Mouse (Mus musculus) thymus, adult 2 months (tissue): ENCODE measurements around the gene Psmb4. TPM values are rescaled to one million over a fixed set of nuclear protein-coding genes. Genes with fewer than 3 reads are reported as not detected.
A peak's percentile ranks its signal among the peaks of the same experiment; 100 is the strongest.

Source experiments
- DNase-seq: peaks from one replicate; pipeline ENCODE4 v3.0.0; 2021
- H3K27ac ChIP-seq: fragments of 200-500 bp; 2 replicates; pipeline ENCODE4 v1.5.1; 2012; ENCODE audit warnings: low read length, control low read depth; ENCODE audit not compliant: control insufficient read depth, insufficient read depth
- H3K27me3 ChIP-seq: fragments of 200-500 bp; 2 replicates; pipeline ENCODE4 v1.6.1; 2012; ENCODE audit warnings: mild to moderate bottlenecking, low read length, moderate library complexity, mixed read lengths; ENCODE audit not compliant: control insufficient read depth, insufficient read depth
- H3K36me3 ChIP-seq: fragments of 200-500 bp; 2 replicates; pipeline ENCODE4 v1.6.1; 2012; ENCODE audit warnings: mild to moderate bottlenecking, low read length, moderate library complexity; ENCODE audit not compliant: control insufficient read depth, insufficient read depth
- H3K4me1 ChIP-seq: fragments of 200-500 bp; replicated peaks from 2 replicates; pipeline ENCODE4 v1.6.1; 2012; ENCODE audit warnings: low read length; ENCODE audit not compliant: control insufficient read depth, insufficient read depth
- H3K4me3 ChIP-seq: fragments of 200-500 bp; 2 replicates; pipeline ENCODE4 v1.5.1; 2012; ENCODE audit warnings: mild to moderate bottlenecking, low read length, control low read depth, moderate library complexity; ENCODE audit not compliant: control insufficient read depth, insufficient read depth
- CTCF ChIP-seq: fragments of 200-500 bp; IDR thresholded peaks from 2 replicates; pipeline ENCODE4 v1.5.1; 2012; ENCODE audit warnings: mild to moderate bottlenecking, control low read depth, low read length, moderate library complexity, borderline replicate concordance; ENCODE audit not compliant: control insufficient read depth, poor library complexity, insufficient read depth; ENCODE audit errors: extremely low read depth
- POLR2A ChIP-seq: fragments of 200-500 bp; IDR thresholded peaks from 2 replicates; pipeline ENCODE4 v1.6.1; 2012; ENCODE audit warnings: mild to moderate bottlenecking, low read length, control low read depth, moderate library complexity; ENCODE audit not compliant: control insufficient read depth, poor library complexity, insufficient read depth; ENCODE audit errors: extremely low read depth
- WGBS: fragments of 180-500 bp; shearing (Covaris S2); methylation state at CpG from one replicate; pipeline ENCODE4 v1.1.7; 2018; 5-methylcytosine and 5-hydroxymethylcytosine counted together
- polyA plus RNA-seq: library from polyadenylated mRNA; depleted of rRNA; stranded (reverse); fragments of >200 nt; gene quantifications from 2 replicates; pipeline ENCODE4 v1.2.3, GENCODE M21; 2012; rRNA removed

The Psmb4 gene
- polyA plus RNA-seq, 1 experiment: 384 TPM

DNA sequence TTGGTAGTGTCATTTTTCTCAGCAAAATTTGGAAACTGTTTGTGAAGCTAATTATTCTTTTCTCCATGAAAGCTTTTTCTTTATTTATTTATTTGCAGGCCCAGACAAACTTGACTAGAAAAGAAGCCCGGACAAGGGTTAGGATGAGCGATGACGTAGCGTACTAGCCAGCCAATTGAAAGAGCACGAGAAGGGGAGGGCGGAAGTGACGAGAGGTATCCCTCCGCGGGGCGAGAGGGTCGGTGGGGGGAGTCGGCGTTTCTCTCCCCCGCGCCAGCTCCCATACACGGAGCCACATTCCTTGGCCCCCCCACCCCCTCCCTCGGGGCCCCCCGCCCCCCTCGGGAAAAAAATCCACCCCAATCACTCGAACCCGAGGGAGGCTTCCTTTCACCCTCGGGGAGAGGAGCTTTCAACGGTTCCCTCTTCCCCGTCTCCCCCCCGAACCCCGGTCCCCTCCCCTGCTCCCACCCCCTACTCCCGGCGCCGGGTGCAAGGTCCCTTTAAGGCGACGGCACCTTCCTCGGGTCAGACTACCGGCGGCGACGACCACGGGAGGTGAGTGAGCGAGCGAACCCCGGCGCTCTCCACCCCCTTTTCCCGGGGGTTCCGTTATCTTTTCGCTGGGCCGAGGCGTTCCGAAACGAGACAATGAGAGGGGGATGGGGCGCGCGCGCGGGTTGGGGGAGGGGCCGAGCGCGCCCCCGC, 49.4 kb downstream of the Psmb4 start, which contains the start of gene Pogz:
Pogz (plus strand) TSS at position 385 of the 708 bp plus-strand sequence.
- Histone ChIP-seq H3K36me3 (no peaks in the 10 kb centered on the region), H3K4me3 (peak within 1 kb of the TSS; percentile 88), H3K4me1 (peaks cover 2% of the 10 kb centered on the region; the same call in 1 of the 2 replicates), H3K27me3 (no peaks in the 10 kb centered on the region), H3K27ac (peak within 1 kb of the TSS; percentile 78)
- TF ChIP-seq POLR2A (no peak), CTCF (no peak)
- peak; percentile 94 for DNase-seq
- 1% methylated on average over 57 of the region's 57 CpGs for whole genome bisulfite sequencing

DNA sequence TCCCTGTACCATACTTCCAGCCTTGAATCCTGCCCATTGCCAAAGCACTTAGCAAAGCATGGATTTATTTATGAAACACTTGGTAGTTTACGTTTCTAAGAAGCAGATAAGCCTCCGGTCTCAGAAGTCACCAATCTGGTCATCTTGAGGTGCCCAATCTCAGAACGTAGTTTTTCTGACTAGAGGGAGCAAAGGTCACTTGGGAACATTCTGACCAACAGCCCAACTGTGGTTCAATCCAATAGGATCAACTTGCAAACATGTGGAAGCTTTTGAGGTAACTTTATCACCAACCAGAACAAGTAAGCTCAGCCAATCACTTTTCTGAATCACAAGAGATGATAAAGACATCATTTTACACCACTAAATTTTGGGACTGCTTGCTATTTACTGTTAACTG, 51.4 kb downstream of the Psmb4 start:
- H3K27me3 ChIP-seq: no peaks in the 10 kb centered on the region
- no peak overlapping the region for H3K27ac ChIP-seq
- H3K4me3 ChIP-seq: no peak overlapping the region
- WGBS: 90% methylated on average over 3 of the region's 3 CpGs
- no peaks in the 10 kb centered on the region for H3K36me3 ChIP-seq
- DNase-seq: no peak
- peaks cover 2% of the 10 kb centered on the region; the same call in 1 of the 2 replicates for H3K4me1 ChIP-seq
- TF ChIP-seq POLR2A (no peak), CTCF (no peak)

Other genes with a start within 250 kb of the Psmb4 start
- gene Gm10972, start 243.8 kb downstream of the Psmb4 start, polyA plus RNA-seq: not detected in 2 replicates
- 6.4 and 10.1 TPM in 2 replicates for gene Tuft1, start 228.1 kb downstream of the Psmb4 start, polyA plus RNA-seq
- 0.40 and 1.1 TPM in 2 replicates for gene Selenbp2, start 193.4 kb downstream of the Psmb4 start, polyA plus RNA-seq
- gene Cgn, start 100.5 kb downstream of the Psmb4 start, polyA plus RNA-seq: 1.0 and 1.5 TPM in 2 replicates
- 69.6 and 73.6 TPM in 2 replicates for gene Pogz, start 49.4 kb downstream of the Psmb4 start, polyA plus RNA-seq
- 15.9 and 26.7 TPM in 2 replicates for gene Selenbp1, start 46.1 kb upstream of the Psmb4 start, polyA plus RNA-seq
- 33.3 and 36.8 TPM in 2 replicates for gene Rfx5, start 67.1 kb upstream of the Psmb4 start, polyA plus RNA-seq
- gene Pi4kb, start 87.8 kb upstream of the Psmb4 start, polyA plus RNA-seq: 59.0 and 62.3 TPM in 2 replicates
- 57.1 and 61.2 TPM in 2 replicates for gene Zfp687, start 128.5 kb upstream of the Psmb4 start, polyA plus RNA-seq
- 212 and 227 TPM in 2 replicates for gene Psmd4, start 155.7 kb upstream of the Psmb4 start, polyA plus RNA-seq
- 36.5 and 37.8 TPM in 2 replicates for gene Pip5k1a, start 220.0 kb upstream of the Psmb4 start, polyA plus RNA-seq
- 77.1 and 78.4 TPM in 2 replicates for gene Vps72, start 224.1 kb upstream of the Psmb4 start, polyA plus RNA-seq
- gene Tmod4, start 237.5 kb upstream of the Psmb4 start, polyA plus RNA-seq: 1.8 and 3.6 TPM in 2 replicates
- 56.4 and 63.8 TPM in 2 replicates for gene Scnm1, start 247.1 kb upstream of the Psmb4 start, polyA plus RNA-seq
- gene Lysmd1, start 247.1 kb upstream of the Psmb4 start, polyA plus RNA-seq: 13.1 and 14.1 TPM in 2 replicates